Mouse (Mus musculus): Measurements from ENCODE around the gene Pak1ip1.

Gene Pak1ip1

GRCm38 (mm10) chr13:41002001-41002400, 1.2 kb downstream of the Pak1ip1 start:
- intact Hi-C loops (cut with DNase I) = no loop called here

- intact Hi-C loops (cut with DNase I) = no loop called here
Observed at GRCm38 (mm10) chr13:41006244-41006643, 5.4 kb downstream of the Pak1ip1 start.

GRCm38 (mm10) chr13:41008271-41008670, 7.4 kb downstream of the Pak1ip1 start:
- intact Hi-C loops (cut with DNase I) = no loop called here

- intact Hi-C loops (cut with DNase I) = no loop called here
Observed at GRCm38 (mm10) chr13:41008946-41009345, 8.1 kb downstream of the Pak1ip1 start.

DNA sequence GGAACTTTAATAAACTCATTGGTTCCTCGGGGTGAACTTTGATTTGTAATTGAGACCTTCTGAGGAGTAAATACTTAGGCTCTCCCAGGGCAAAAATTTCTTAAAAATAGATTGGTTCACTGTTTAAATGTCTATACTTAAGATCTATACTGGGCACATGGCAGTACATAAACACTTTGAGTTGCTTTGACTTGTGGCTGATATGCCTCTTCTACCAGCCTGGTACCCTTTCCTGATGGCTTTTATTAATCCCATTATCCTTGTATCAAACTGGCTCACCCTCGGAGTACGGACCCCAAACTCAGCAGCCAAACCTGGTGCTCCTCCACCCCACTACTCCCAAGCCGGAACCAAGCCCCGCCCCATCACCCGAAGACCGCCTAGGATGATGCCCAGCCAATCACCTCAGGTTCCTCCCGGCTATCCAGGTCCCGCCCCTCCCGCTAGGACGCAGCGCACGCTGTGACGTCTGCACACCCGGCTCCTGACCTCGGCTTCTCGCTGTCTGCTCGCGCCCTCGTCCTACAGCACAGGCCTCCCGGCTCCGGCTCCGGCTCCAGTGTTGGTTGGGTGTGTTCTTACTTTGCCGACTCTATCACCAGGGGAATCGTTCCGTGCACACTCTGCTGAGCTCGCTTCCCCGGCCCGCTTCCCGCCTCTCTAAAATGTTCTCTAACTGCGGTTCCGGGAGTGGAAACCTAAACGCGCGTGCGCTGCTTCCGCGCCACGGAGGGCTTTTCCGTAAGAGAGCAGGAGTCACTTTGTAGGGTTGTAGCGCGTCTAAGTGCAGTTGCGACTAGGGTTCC, 15.2 kb downstream of the Pak1ip1 start, which contains the start of gene Tmem14c:
Tmem14c (plus strand) TSS at position 464 of the 806 bp plus-strand sequence.
- intact Hi-C loops (cut with DNase I) = loop anchor here (10.0 kb wide), 1 partner anchor 229 kb away; the partner anchor contains the start of gene Smim13

DNA sequence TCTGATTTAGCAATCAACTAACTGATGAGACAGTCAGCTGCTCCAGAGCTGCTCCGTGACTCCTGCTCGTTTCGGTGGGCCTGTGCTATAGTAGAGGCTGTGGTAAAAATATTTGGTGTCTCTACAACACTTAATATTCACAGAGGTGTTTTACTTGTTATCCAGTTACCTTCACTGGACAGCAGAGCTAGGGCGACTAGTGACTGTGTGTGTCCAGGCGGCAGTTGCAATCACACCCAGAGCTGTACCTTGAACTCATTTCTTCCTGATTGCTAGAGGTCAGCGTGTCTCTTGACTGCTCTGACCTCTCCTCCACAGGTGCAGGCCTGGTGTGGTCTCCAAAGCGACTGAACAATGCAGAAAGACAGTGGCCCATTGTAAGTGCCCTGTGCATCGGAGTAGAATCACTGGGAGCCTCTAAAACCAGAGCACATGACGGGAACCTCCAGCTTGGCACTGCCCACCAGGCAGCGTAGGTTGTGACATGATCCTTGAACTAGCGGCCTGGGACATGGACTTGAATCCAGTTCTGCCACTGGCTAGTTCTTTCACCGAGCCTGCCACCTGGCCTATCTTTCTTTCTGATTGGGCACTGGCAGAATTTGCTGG, 16.1 kb downstream of the Pak1ip1 start:
- intact Hi-C loops (cut with DNase I) = loop anchor here (10.0 kb wide), 1 partner anchor 228 kb away; the partner anchor contains the start of gene Smim13

DNA sequence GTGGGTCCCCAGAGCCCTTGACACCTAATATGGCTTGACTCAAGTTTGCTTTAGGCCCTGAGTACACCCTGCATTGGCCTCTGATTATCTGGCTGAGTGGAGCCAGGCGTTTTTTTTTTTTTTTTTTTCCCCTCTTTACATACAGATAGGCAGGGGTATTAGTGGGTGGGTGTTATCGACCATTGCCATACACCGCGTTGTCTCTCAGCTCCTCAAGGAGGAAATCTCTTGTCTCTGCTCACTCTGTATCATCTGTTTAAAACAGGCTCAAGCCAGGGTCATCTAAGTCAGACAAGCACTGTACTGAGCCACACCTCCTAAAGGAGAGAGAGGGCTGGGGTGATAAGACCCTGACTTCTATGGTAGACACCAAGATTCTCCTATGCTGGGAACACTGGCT, 17.0 kb downstream of the Pak1ip1 start:
- intact Hi-C loops (cut with DNase I) = loop anchor here (10.0 kb wide), 1 partner anchor 227 kb away; the partner anchor contains the start of gene Smim13

DNA sequence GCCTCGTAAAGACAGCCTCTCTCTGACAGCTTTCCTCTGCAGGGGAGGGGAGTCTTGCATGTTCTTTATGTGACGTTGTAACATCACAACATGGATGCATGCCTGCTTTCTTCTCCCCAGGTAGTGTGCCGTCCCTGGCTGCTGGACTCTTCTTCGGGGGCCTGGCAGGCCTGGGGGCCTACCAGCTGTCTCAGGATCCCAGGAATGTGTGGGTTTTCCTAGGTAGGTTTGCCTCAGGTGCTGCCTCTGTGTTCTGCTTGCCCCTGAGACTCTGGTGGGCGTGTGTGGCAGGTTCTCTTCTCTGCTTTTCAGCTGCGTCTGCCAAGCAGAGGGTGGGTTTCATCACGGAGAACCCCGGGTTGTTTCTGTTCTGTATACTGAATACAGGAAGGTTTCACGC, 17.4 kb downstream of the Pak1ip1 start:
- intact Hi-C loops (cut with DNase I) = loop anchor here (10.0 kb wide), 1 partner anchor 227 kb away; the partner anchor contains the start of gene Smim13

GRCm38 (mm10) chr13:41018756-41019591, 18.2 kb downstream of the Pak1ip1 start:
- intact Hi-C loops (cut with DNase I) = loop anchor here (10.0 kb wide), 1 partner anchor 226 kb away; the partner anchor contains the start of gene Smim13

GRCm38 (mm10) chr13:41020494-41020893, 19.7 kb downstream of the Pak1ip1 start:
- intact Hi-C loops (cut with DNase I) = no loop called here

DNA sequence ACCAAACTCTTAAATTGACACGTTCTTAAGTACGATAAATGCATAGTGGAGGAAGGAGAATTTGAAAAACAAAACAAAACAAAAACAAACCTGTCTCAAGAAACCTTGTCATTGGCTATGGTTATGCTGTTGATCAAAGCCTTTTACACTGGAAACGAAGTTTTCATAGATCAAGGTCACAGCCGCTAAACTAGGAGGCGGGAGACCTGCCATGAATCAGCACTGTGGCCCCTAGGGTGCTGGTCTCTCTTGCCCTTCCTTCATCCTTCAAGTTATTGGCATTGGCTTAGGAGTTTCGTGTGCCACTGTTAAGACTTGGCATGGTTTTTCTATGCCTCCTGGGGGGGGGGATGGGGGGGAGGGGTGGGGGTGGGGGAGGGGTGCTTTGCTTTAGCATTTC, 20.8 kb downstream of the Pak1ip1 start:
- intact Hi-C loops (cut with DNase I) = no loop called here

DNA sequence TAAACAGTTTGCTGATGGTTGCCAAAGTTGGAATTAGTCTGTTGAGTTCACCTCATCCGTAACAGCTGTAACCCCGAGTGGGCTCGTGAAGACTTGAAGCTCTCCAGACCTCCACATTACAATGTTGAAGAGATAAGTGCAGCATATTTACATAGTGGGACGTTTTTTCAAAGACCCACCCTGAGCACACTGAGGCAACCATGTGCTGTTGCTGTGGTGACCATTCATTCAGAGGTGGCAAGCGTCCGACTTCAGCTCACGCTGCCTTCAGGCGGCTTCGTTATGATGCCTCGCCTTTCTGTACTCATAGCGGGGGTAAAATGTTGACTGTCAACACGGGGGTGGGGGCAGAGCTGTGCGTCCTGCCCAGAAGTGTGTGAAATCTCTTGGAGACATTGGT, 21.3 kb downstream of the Pak1ip1 start:
- intact Hi-C loops (cut with DNase I) = no loop called here

- intact Hi-C loops (cut with DNase I) = no loop called here
Observed at GRCm38 (mm10) chr13:41030098-41030497, 29.3 kb downstream of the Pak1ip1 start.

DNA sequence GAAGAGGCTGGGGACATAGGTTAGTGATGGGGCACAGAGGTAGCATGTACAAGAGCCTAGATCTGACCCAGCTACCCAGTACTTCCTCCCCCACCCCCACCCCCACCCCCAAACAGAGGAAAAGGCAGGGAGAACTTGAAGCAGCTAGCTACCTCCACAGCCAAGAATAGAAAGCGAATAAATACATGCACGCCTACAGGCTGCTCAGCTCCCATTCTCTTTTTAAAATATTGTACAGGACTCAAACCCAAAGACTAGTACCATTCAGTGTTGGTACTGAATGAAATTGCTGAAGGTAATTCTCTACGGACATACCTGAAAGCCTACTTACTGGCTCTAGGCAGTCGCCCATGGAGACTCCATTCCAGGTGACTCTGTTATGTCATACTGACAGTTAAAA, 41.7 kb downstream of the Pak1ip1 start:
- intact Hi-C loops (cut with DNase I) = no loop called here

GRCm38 (mm10) chr13:41045901-41046300, 45.1 kb downstream of the Pak1ip1 start:
- intact Hi-C loops (cut with DNase I) = no loop called here

GRCm38 (mm10) chr13:41047280-41047679, 46.5 kb downstream of the Pak1ip1 start:
- intact Hi-C loops (cut with DNase I) = no loop called here

GRCm38 (mm10) chr13:41051965-41052364, 51.1 kb downstream of the Pak1ip1 start:
- intact Hi-C loops (cut with DNase I) = loop anchor here (10.0 kb wide), 1 partner anchor 1017 kb away; no protein-coding TSS in a partner anchor
